Mouse (Mus musculus) erythroblast, embryonic 14.5 days (primary cell): ENCODE data around the gene Fez1. TPM values are rescaled to one million over a fixed set of nuclear protein-coding genes. Genes with fewer than 3 reads are reported as not detected.

Experiments used
- H3K27me3 ChIP-seq: 2 replicates; pipeline ENCODE4 v1.6.1; 2012; ENCODE audit warnings: inconsistent platforms; ENCODE audit not compliant: control insufficient read depth
- H3K36me3 ChIP-seq: 2 replicates; pipeline ENCODE4 v1.6.1; 2012; ENCODE audit warnings: mild to moderate bottlenecking, inconsistent platforms; ENCODE audit not compliant: control insufficient read depth
- H3K4me1 ChIP-seq: 2 replicates; pipeline ENCODE4 v1.6.1; 2012; ENCODE audit warnings: inconsistent platforms; ENCODE audit not compliant: control insufficient read depth
- H3K4me3 ChIP-seq: replicated peaks from 2 replicates; pipeline ENCODE3; 2012; ENCODE audit warnings: moderate library complexity, mild to moderate bottlenecking, inconsistent platforms
- H3K9me3 ChIP-seq: 2 replicates; pipeline ENCODE4 v1.6.1; 2012; ENCODE audit warnings: low read length, inconsistent platforms, mixed read lengths; ENCODE audit not compliant: control insufficient read depth
- GATA1 ChIP-seq: IDR thresholded peaks from 2 replicates; pipeline ENCODE4 v1.6.1; 2012; ENCODE audit warnings: low read length, inconsistent platforms, mixed read lengths
- TAL1 ChIP-seq: IDR thresholded peaks from 3 replicates; pipeline ENCODE4 v1.6.1; 2012; ENCODE audit warnings: low read length, inconsistent platforms, mixed read lengths
- polyA plus RNA-seq: library from polyadenylated mRNA; stranded (reverse); fragments of >175 nt; gene quantifications from 2 replicates; pipeline ENCODE4 v1.2.3, GENCODE M21; 2012

Gene Fez1
- polyA plus RNA-seq, 1 experiment, result not detected

GRCm38 (mm10) chr9:36881615-36882014 lies 60.0 kb downstream of the Fez1 start:
- no peaks in the 10 kb centered on the region for H3K27me3 ChIP-seq
- H3K4me1 ChIP-seq, result no peaks in the 10 kb centered on the region
- TF ChIP-seq GATA1 (no peak), TAL1 (no peak)
- H3K9me3 ChIP-seq, result no peaks in the 10 kb centered on the region
- H3K36me3 ChIP-seq, result no peaks in the 10 kb centered on the region
- H3K4me3 ChIP-seq, result no peak overlapping the region

GRCm38 (mm10) chr9:36882034-36882745 lies 60.5 kb downstream of the Fez1 start:
- no peak overlapping the region for H3K4me3 ChIP-seq
- TF ChIP-seq GATA1 (no peak), TAL1 (no peak)
- H3K36me3 ChIP-seq, result no peaks in the 10 kb centered on the region
- H3K4me1 ChIP-seq, result no peaks in the 10 kb centered on the region
- no peaks in the 10 kb centered on the region for H3K9me3 ChIP-seq
- no peaks in the 10 kb centered on the region for H3K27me3 ChIP-seq

- Histone ChIP-seq H3K36me3 (no peaks in the 10 kb centered on the region), H3K9me3 (no peaks in the 10 kb centered on the region), H3K27me3 (no peaks in the 10 kb centered on the region), H3K4me1 (no peaks in the 10 kb centered on the region), H3K4me3 (no peak overlapping the region)
- TF ChIP-seq TAL1 (no peak), GATA1 (no peak)
Measured at GRCm38 (mm10) chr9:36883569-36883968, 61.9 kb downstream of the Fez1 start.

GRCm38 (mm10) chr9:36885237-36885636 lies 63.6 kb downstream of the Fez1 start:
- TF ChIP-seq TAL1 (no peak), GATA1 (no peak)
- no peaks in the 10 kb centered on the region for H3K9me3 ChIP-seq
- H3K4me1 ChIP-seq, result no peaks in the 10 kb centered on the region
- H3K4me3 ChIP-seq, result no peak overlapping the region
- H3K36me3 ChIP-seq, result no peaks in the 10 kb centered on the region
- no peaks in the 10 kb centered on the region for H3K27me3 ChIP-seq

- no peak for TF ChIP-seq GATA1
- TF ChIP-seq TAL1, result no peak
- no peak overlapping the region for H3K4me3 ChIP-seq
Measured at GRCm38 (mm10) chr9:36890552-36890951, 68.9 kb downstream of the Fez1 start.

GRCm38 (mm10) chr9:36893413-36893990 lies 71.8 kb downstream of the Fez1 start:
- no peaks in the 10 kb centered on the region for H3K27me3 ChIP-seq
- no peaks in the 10 kb centered on the region for H3K9me3 ChIP-seq
- peaks cover 2% of the 10 kb centered on the region; the same call in 1 of the 2 replicates for H3K4me1 ChIP-seq
- no peak overlapping the region for H3K4me3 ChIP-seq
- H3K36me3 ChIP-seq, result no peaks in the 10 kb centered on the region
- no peak for TF ChIP-seq GATA1
- TF ChIP-seq TAL1, result no peak

More at GRCm38 (mm10) chr9:36890552-36890951, 68.9 kb downstream of the Fez1 start:
- H3K4me1 ChIP-seq, result peaks cover 2% of the 10 kb centered on the region; the same call in 1 of the 2 replicates
- H3K9me3 ChIP-seq, result no peaks in the 10 kb centered on the region
- no peaks in the 10 kb centered on the region for H3K36me3 ChIP-seq
- no peaks in the 10 kb centered on the region for H3K27me3 ChIP-seq

GRCm38 (mm10) chr9:36894242-36894641 lies 72.6 kb downstream of the Fez1 start:
- Histone ChIP-seq H3K27me3 (no peaks in the 10 kb centered on the region), H3K4me3 (no peak overlapping the region), H3K4me1 (peaks cover 2% of the 10 kb centered on the region; the same call in 1 of the 2 replicates), H3K9me3 (no peaks in the 10 kb centered on the region), H3K36me3 (no peaks in the 10 kb centered on the region)
- TF ChIP-seq GATA1 (no peak), TAL1 (no peak)

GRCm38 (mm10) chr9:36895009-36895693 lies 73.5 kb downstream of the Fez1 start:
- no peaks in the 10 kb centered on the region for H3K36me3 ChIP-seq
- no peak for TF ChIP-seq GATA1
- TF ChIP-seq TAL1, result no peak

GRCm38 (mm10) chr9:36898560-36898959 lies 76.9 kb downstream of the Fez1 start:
- H3K36me3 ChIP-seq, result no peaks in the 10 kb centered on the region
- no peaks in the 10 kb centered on the region for H3K27me3 ChIP-seq
- no peaks in the 10 kb centered on the region for H3K9me3 ChIP-seq
- H3K4me3 ChIP-seq, result no peak overlapping the region
- TF ChIP-seq TAL1, result no peak
- TF ChIP-seq GATA1, result no peak
- H3K4me1 ChIP-seq, result no peaks in the 10 kb centered on the region

More at GRCm38 (mm10) chr9:36895009-36895693, 73.5 kb downstream of the Fez1 start:
- no peaks in the 10 kb centered on the region for H3K9me3 ChIP-seq
- no peak overlapping the region for H3K4me3 ChIP-seq
- H3K27me3 ChIP-seq, result no peaks in the 10 kb centered on the region
- H3K4me1 ChIP-seq, result peaks cover 2% of the 10 kb centered on the region; the same call in 1 of the 2 replicates
